Mouse (Mus musculus) hindbrain, embryonic 11.5 days (tissue): Measurements from ENCODE around the gene Proser3. TPM values are rescaled to one million over a fixed set of nuclear protein-coding genes. Genes with fewer than 3 reads are reported as not detected.

Source experiments
- ATAC-seq: fragments of 200-750 bp; cut with Nextera tagmentation; 2 replicates; pipeline ENCODE4 v1.8.0; 2017; ENCODE audit warnings: mild to moderate bottlenecking, moderate TSS enrichment, moderate library complexity; ENCODE audit not compliant: low FRiP score
- DNase-seq: peaks from one replicate; pipeline ENCODE4 v3.0.0-alpha.2; 2015; ENCODE audit warnings: low spot score
- H3K27ac ChIP-seq: fragments of 300-500 bp; sonication (generic); 2 replicates; pipeline ENCODE4 v1.5.1; 2014; ENCODE audit warnings: mild to moderate bottlenecking, low read depth, low read length
- H3K27me3 ChIP-seq: fragments of 300-500 bp; sonication (generic); 2 replicates; pipeline ENCODE4 v1.6.1; 2014; ENCODE audit warnings: mild to moderate bottlenecking, low read length, moderate library complexity, mixed read lengths; ENCODE audit not compliant: control insufficient read depth, insufficient read depth
- H3K36me3 ChIP-seq: fragments of 300-500 bp; sonication (generic); 2 replicates; pipeline ENCODE4 v1.6.1; 2014; ENCODE audit warnings: mild to moderate bottlenecking, low read length, moderate library complexity, mixed read lengths; ENCODE audit not compliant: control insufficient read depth, insufficient read depth
- H3K4me1 ChIP-seq: fragments of 300-500 bp; sonication (generic); replicated peaks from 2 replicates; pipeline ENCODE4 v1.6.1; 2014; ENCODE audit warnings: low read length, mixed read lengths; ENCODE audit not compliant: control insufficient read depth, insufficient read depth
- H3K4me2 ChIP-seq: fragments of 300-500 bp; sonication (generic); replicated peaks from 2 replicates; pipeline ENCODE4 v1.6.1; 2014; ENCODE audit warnings: mild to moderate bottlenecking, low read depth, low read length
- H3K4me3 ChIP-seq: fragments of 300-500 bp; sonication (generic); 2 replicates; pipeline ENCODE4 v1.5.1; 2014; ENCODE audit warnings: low read depth, low read length
- H3K9ac ChIP-seq: fragments of 300-500 bp; sonication (generic); 2 replicates; pipeline ENCODE4 v1.6.1; 2014; ENCODE audit warnings: low read depth, low read length
- H3K9me3 ChIP-seq: fragments of 300-500 bp; sonication (generic); 2 replicates; pipeline ENCODE4 v1.6.1; 2016; ENCODE audit warnings: low read length; ENCODE audit not compliant: control insufficient read depth
- WGBS: fragments of 180-500 bp; shearing (Covaris S2); extraction: QIAGEN DNeasy Blood & Tissue Kit; methylation state at CpG from one replicate; pipeline ENCODE4 v1.1.7; 2014; 5-methylcytosine and 5-hydroxymethylcytosine counted together
- polyA plus RNA-seq: library from polyadenylated mRNA; unstranded; fragments of >200 nt; fragmentation: Nextera tagmentation; extraction: Ambion mirVana; gene quantifications from 2 replicates; pipeline ENCODE4 v1.2.1, GENCODE M21; 2014

The Proser3 gene
- polyA plus RNA-seq, 1 experiment from 2014 or later: 18.4 TPM

- Histone ChIP-seq H3K36me3 (no peaks in the 10 kb centered on the region), H3K27me3 (no peaks in the 10 kb centered on the region), H3K9me3 (no peaks in the 10 kb centered on the region), H3K4me2 (no peak overlapping the region), H3K9ac (no peak overlapping the region), H3K4me1 (no peaks in the 10 kb centered on the region; the same call in 1 of the 2 replicates), H3K27ac (no peak overlapping the region), H3K4me3 (no peak overlapping the region)
- DNase-seq: no peak
- no peak for ATAC-seq
- 55% methylated on average over 5 of the region's 5 CpGs for WGBS
Observed at GRCm38 (mm10) chr7:30592772-30593423, 40.8 kb upstream of the Proser3 start.

GRCm38 (mm10) chr7:30591605-30591951 lies 39.5 kb upstream of the Proser3 start:
- Histone ChIP-seq H3K36me3 (no peaks in the 10 kb centered on the region), H3K9me3 (no peaks in the 10 kb centered on the region), H3K4me2 (no peak overlapping the region), H3K9ac (no peak overlapping the region; the same call in 1 of the 2 replicates), H3K27me3 (no peaks in the 10 kb centered on the region), H3K4me1 (peaks cover 5% of the 10 kb centered on the region), H3K4me3 (no peak overlapping the region), H3K27ac (no peak overlapping the region)
- no peak for DNase-seq
- 37% methylated on average over 4 of the region's 4 CpGs for WGBS
- ATAC-seq: no peak

- no peak overlapping the region for H3K4me3 ChIP-seq
- no peak overlapping the region for H3K27ac ChIP-seq
- H3K27me3 ChIP-seq: no peaks in the 10 kb centered on the region
- ATAC-seq (no peak), DNase-seq (no peak)
- peaks cover 5% of the 10 kb centered on the region for H3K4me1 ChIP-seq
- 86% methylated on average over 9 of the region's 9 CpGs for WGBS
- no peak overlapping the region for H3K9ac ChIP-seq
- H3K4me2 ChIP-seq: no peak overlapping the region
- no peaks in the 10 kb centered on the region for H3K36me3 ChIP-seq
- H3K9me3 ChIP-seq: no peaks in the 10 kb centered on the region
Observed at GRCm38 (mm10) chr7:30590927-30591604, 39.0 kb upstream of the Proser3 start.

GRCm38 (mm10) chr7:30589435-30590301 lies 37.6 kb upstream of the Proser3 start:
- peak overlapping the region; percentile 45 for H3K27ac ChIP-seq
- WGBS: 31% methylated on average over 40 of the region's 40 CpGs
- peak; percentile 73 for ATAC-seq

GRCm38 (mm10) chr7:30588676-30589434 lies 36.8 kb upstream of the Proser3 start, which contains the start of gene Kmt2b:
TSS of gene Kmt2b (minus strand) at chr7:30588726.
- H3K36me3 ChIP-seq: peaks cover 5% of the 10 kb centered on the region; the same call in 1 of the 2 replicates
- ATAC-seq: peak; percentile 96
- 0% methylated on average over 47 of the region's 68 CpGs for whole genome bisulfite sequencing
- H3K27ac ChIP-seq: peak within 1 kb of the TSS; percentile 45
- peak within 1 kb of the TSS; percentile 80 for H3K4me3 ChIP-seq
- H3K9me3 ChIP-seq: no peaks in the 10 kb centered on the region
- peak; percentile 96 for DNase-seq
- no peaks in the 10 kb centered on the region for H3K27me3 ChIP-seq
- H3K9ac ChIP-seq: peak within 1 kb of the TSS; percentile 94
- peak within 1 kb of the TSS; percentile 93 for H3K4me2 ChIP-seq
- H3K4me1 ChIP-seq: peaks cover 5% of the 10 kb centered on the region

More at GRCm38 (mm10) chr7:30589435-30590301, 37.6 kb upstream of the Proser3 start:
- H3K4me2 ChIP-seq: peak overlapping the region; percentile 60
- no peaks in the 10 kb centered on the region; the same call in 1 of the 2 replicates for H3K36me3 ChIP-seq
- H3K9ac ChIP-seq: peak overlapping the region; percentile 94; the same call in 1 of the 2 replicates
- H3K4me1 ChIP-seq: peaks cover 5% of the 10 kb centered on the region
- DNase-seq: peak; percentile 94
- H3K9me3 ChIP-seq: no peaks in the 10 kb centered on the region
- peak overlapping the region; percentile 80 for H3K4me3 ChIP-seq
- H3K27me3 ChIP-seq: no peaks in the 10 kb centered on the region

GRCm38 (mm10) chr7:30587842-30588667 lies 36.0 kb upstream of the Proser3 start:
- under 1% methylated on average over 63 of the region's 67 CpGs for WGBS
- ATAC-seq: peak; percentile 50

GRCm38 (mm10) chr7:30586455-30587020 lies 34.4 kb upstream of the Proser3 start:
- Histone ChIP-seq H3K9me3 (no peaks in the 10 kb centered on the region), H3K4me3 (peak overlapping the region; percentile 80), H3K27me3 (no peaks in the 10 kb centered on the region), H3K27ac (no peak overlapping the region), H3K4me1 (peaks cover 5% of the 10 kb centered on the region), H3K9ac (no peak overlapping the region), H3K36me3 (peaks cover 13% of the 10 kb centered on the region; the same call in 1 of the 2 replicates), H3K4me2 (no peak overlapping the region)
- 93% methylated on average over 27 of the region's 28 CpGs for WGBS
- ATAC-seq (no peak), DNase-seq (no peak)

More at GRCm38 (mm10) chr7:30587842-30588667, 36.0 kb upstream of the Proser3 start:
- Histone ChIP-seq H3K27ac (peak overlapping the region; percentile 45), H3K36me3 (peaks cover 8% of the 10 kb centered on the region; the same call in 1 of the 2 replicates), H3K27me3 (no peaks in the 10 kb centered on the region), H3K4me2 (peak overlapping the region; percentile 93), H3K4me1 (peaks cover 5% of the 10 kb centered on the region), H3K9me3 (no peaks in the 10 kb centered on the region), H3K9ac (peak overlapping the region; percentile 94), H3K4me3 (peak overlapping the region; percentile 80)
- peak; percentile 58 for DNase-seq
